Mouse (Mus musculus) ZHBTc4 (cell line): ENCODE measurements around the gene Tunar.

Experiments used
- DNase-seq: peaks from one replicate; pipeline ENCODE4 v3.0.0-alpha.2; 2011; ENCODE audit warnings: low read depth, low spot score

Gene Tunar

DNA sequence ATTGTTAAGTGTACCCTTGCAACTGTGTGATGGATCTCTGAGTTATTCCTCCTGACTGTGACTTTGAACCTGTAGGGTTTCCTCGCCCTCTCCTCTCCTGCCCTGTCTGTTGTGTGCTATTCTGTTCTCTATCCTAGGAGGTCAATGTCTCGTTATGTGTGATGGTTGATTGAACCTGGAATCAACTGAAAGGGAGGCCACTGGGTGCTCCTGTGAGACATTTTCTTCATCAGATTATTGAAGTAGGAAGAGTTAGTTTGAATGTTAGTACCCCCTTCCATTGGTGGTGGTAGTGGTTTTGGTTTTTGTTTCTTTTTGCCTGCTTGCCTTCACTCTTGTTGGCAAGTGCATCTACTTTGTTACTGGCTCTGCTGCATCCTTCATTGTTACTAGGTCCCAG is at the start of gene Tunar:
Gene Tunar (plus strand): TSS at position 301 of the 400 bp plus-strand sequence.
- DNase-seq, result no peak

DNA sequence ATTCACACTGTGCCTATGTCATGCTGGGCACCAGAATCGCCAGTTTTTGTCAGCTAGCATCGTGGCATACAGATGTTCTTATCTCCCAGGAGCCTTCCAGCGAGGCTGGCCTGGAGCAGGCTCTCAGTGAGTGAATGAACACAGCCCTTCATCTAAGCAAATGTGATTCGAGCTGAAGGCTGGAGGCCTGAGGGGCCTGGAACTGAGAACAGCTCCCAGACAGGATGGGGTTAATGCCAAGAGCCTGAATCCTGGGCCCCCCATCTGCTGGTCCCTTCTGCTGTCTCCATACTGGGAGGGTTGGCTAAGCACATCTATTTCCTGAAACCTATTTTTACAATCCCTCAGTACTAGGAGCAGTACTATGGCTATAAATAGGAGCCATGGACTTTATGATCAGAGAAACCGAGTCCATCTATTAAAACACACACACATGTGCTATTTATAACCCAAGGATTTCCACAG is 21.1 kb upstream of the Tunar start:
- no peak for DNase-seq

DNA sequence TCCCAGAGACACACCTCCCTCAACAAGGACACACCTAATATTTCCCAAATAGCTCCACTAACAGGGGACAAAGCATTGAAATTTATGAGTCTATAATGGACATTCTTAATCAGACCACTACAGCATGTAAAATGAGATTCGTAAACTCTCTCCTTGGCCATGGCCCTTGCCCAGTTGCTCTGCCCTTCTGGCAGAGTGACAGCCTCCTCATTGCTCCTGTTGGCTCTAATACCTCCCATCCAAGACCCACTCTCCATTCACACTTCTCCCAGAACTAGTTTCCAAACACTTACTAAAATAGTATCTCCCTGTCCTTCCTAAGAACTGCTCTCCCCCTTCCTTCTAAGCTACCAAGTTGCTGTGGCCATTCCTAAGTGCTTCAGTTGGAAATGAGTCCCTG is 19.3 kb upstream of the Tunar start:
- no peak for DNase-seq

DNA sequence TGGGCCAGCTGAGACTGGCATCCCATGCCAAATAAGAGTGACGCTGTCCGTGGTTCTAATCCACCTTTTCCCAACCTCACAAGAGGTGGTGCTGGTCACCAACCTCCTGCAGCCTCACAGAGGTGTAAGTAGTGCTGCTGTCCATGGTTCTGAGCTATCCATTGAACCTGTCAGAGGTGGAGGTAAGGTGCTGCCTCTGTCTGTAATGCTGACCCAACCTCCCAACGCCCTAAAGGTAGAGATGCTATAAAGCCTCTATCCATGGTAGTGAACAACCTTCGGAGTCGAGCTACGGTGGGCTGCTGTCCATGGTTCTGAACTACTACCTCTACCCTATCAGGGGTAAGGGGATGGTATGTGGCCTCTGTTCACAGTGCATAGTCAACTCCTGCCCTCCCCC is 11.5 kb upstream of the Tunar start:
- DNase-seq, result peak; percentile 82

DNA sequence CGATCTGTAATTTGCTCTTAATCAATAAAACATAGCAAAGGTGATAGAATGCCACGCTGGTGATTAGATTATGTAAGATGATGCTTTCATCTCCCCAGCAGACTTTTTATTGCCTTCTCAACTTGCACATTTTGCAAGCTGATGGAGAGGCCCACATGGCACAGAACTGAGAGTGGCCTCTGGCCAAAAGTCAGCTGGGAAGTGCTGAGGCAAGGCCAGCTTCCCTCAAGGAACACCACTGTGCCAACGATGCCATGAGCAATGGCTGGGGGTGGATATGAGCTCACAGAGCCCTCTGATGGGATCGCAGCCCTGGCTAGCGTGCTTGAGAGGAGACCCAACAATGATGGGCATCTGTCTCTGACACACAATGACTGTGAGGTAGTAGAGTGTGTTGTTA is 6.6 kb upstream of the Tunar start:
- DNase-seq, result no peak

DNA sequence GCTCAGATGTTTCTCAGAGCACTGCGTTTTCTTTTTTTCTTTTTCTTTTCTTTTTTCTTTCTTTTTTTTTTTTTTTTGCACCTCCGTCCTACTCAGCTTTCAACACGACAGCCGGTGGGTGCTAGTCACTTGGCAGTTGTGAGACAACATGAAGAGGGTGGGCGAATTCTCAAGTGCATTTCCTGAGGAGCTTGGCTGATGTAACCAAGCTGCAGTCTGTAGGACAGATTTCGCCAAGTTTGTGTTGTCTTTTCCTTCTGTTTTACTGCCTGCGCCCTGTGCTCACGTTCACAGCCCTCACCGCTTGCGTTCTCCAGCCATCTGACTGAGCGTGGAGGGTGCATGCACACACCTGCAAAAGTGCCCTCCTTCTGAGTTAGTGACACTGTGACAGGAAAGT is 5.3 kb upstream of the Tunar start:
- DNase-seq, result no peak

DNA sequence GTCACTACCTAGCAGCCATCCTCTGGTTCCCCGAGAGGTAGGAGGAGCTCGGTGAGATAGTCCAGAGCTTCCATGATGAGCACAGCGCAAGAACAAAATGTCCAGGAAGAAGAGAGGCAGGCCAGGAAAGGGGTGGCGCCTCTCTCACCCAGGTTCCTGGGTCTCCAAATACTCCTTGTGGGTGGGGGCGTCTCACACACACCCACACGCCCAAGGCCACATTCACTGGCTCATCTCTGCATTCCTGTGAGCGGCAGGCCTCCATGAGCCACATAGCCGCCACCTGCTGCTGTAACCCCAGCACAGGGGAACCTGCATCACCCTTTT is 2.4 kb downstream of the Tunar start:
- DNase-seq, result peak; percentile 73

DNA sequence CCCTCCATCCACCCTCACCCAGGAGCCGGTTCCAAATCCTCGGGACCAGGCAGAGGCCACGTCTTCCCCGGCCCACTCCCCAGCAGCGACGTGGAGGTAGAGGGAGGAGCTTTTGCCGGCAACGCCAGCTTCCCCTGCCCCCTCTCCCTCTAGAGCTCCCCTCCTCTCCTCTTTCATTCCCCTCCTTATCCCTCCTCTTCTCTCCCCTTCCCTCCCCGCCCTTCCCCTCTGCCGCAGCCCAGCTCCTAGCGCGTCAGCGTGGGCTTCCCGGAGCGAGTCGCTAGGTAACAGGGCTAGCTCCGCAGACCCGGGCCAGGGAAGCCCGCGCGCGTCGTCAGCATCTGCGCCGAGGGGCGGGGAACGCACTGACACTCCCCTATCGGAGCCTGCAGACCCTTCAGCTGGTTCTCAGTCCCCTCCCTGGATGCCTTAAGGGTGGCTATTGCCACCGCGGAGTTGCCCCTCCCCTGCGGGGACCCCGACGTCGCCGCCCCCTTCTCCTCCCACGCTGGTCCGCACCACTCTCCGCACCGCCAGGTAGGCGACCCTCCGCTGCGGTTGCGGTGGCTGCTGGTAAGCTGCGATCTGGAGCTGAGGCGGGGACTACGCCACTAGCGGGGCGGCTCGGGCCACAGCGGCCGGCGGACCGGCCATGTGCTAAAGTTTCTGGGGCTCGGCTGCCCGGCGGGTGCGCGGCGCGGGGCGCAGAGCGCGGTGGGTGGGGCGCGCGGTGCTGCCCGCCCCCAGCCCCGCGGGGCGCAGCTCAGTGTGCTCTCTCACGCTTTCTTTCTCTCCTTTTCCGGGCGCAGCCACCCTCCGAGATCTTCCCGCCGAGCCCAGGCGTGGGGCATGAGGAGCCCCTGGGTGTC is 3.0 kb downstream of the Tunar start:
- peak; percentile 89 for DNase-seq

DNA sequence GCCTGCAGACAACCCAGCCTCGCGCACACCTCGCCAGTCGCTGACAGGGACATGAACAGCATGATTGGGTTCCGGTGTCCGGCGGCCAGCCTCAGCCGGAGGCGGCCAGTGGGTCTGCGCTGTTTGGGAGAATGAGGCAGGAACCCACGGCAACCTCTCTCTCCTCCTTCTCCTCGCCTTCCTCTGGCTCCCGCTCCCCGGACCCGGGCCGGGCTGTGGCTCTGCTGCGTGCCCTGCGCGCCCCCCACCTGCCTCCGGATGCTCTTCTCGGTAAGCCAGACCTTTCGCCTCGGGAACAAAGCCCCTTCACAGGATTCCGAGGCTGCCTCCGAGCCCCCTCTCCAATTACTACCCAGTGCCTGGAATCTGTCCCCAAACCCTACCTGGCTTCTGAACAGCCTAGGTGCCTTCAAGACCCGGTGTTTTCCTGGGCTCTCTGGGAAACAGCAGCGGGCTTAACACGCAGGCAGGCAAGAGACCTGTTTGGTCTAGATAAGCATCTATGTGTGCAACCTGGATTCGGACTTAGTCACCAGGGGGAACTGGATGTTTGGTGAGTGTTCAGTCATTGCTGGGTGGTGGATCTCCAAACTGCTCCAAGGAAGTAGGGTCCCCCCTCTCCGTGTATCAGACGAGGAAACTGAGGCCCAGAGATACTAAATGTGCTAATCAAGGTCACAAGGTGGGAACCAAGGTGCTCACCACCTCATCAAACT is 3.8 kb downstream of the Tunar start:
- DNase-seq, result peak; percentile 48

DNA sequence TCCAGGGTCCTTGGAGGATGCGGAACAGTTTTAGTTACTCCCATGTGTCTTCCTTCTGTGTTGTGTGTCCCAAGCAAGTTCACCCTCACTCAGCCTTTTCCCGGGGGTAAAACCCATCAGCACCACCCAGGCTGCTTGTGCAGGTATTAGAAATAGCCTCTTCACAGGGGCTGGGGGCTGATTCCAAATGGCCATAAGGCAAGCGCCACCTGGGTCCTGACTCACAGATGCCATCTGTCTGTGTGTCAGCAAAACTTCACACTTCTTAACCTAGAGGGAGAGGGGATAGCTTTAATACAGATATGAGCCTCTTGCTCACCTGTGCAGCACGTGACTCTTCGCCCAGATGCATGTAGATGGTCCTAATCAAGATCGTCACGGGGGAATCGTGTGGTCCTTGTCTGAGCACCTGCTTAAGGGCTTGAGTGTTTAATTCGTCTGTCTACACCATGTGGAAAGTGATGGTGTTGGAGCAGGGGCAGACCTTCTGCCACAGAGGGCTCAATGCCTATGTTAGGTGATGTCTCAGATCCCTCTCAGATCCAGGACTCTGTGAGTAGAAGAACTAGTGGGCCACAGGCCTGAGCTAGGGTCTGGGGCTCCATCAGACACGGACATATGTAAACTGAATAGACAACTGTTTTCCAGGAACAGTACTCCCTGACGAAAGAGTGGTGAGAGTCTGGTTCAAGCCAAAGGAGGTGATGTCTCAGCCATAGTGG is 4.7 kb downstream of the Tunar start:
- no peak for DNase-seq

DNA sequence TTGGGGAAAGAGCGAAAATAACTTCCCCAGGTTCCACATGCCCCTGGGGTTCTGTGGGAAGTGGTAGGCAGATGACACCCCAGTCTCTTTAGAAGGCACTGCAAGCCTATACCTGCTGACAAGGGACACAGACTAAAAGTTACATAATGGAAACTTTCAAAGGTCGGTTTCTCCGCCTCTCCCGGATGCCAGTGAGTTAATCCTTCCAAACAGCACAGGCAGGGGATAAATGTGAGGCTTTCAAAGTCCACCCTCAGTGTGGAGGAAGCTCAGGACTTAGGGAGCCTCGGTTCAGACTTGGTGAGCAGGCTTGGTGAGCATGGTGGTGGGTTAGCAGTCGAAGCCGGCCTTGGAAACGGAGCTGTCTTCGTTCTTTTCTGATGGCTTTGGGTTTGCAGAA is 7.9 kb downstream of the Tunar start:
- no peak for DNase-seq

DNA sequence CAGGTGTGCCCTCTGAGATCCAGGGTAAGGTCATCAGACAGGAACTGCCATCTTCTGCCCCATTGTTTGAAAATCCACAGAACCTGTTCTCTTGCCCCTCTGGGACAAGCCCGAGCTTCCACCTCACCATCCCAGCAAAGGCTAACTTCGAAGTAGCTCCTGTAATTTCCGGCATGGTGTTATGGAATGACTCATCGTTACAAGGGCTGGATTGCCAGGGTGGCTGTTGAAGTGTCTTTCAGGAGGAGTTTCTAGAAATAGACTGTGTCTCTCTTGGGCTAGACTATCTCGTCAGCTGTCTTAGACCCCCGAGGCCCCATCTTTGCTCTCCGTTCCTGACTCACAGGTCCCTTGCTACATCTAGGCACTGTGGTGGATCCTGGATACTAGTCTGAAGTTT is 10.8 kb downstream of the Tunar start:
- no peak for DNase-seq

DNA sequence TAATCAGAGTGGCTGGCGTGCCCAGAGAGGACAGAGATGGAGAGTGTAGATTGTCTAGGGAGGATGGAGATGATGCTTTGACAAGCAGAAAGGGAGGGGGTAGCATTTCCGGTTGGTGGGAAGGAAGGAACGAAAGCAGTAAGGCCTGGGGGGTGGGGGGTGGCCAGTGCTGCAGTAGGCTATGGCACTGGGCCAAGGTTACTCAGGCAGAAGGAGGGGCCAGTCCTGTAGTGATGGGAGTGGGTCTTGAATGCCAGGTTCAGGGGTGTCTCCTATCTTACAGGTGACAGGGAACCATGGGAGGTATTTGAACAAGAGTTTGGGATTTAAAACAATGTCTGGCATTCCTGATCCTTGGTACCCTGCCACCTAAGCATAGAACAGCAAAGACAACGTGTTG is 13.2 kb downstream of the Tunar start:
- DNase-seq, result no peak

DNA sequence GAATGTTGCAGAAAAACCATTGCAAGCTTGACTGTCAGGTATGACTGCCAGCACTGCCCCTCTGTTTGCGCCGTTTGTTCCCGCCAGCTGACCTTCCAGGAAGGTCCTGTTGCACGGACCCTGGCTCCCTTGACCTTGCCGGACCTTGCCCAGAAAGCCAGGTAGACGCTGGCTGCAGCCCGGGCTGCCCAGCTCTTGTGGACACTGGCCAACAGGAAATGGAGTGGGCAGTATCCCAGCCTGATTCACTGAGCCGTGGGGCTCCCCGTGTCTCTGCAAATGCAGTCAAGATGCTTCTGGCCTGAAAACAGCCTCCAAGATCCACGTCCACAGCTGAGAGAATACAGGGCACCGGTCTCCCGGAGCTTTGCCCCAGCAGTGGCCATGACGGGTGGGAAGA is 13.6 kb downstream of the Tunar start:
- DNase-seq, result no peak

DNA sequence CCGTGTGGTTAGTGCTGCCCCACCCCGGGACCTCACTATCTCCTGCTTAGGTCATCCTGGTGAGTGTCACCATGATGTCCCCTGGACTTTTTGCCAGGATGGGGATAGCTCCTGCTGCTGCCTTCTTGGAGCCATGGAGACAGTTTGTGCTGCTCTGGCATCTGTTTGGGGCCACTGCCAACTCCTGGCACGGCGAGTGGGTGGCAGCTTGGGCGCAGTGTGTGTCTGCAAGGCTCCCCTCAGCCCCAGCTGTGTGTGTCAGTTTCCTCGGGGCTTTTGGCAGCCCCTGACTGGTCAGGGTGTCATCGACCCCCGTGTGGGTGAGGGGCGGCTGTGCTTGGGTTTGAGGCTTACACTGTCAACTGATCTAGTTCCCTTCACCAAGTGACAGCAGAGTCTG is 20.6 kb downstream of the Tunar start:
- no peak for DNase-seq

DNA sequence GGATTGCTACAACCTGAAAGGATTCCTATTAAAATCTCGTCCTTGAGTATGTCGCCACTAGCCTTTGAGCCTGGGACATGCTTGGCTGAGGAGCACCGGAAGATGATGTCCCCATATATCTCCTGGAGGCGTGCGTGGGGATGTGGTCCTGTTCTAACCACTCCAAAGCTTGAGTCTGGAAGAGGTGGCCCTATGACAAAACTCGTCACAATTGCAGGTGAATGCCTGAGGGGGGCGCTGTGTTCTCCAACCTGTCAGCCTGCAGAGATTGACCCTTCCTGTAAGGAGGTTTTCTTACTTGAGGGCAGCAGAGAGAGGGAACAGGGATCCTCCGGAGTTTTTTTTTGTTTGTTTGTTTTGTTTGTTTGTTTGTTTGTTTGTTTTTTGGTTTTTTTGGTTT is 21.1 kb downstream of the Tunar start:
- DNase-seq, result peak; percentile 18

DNA sequence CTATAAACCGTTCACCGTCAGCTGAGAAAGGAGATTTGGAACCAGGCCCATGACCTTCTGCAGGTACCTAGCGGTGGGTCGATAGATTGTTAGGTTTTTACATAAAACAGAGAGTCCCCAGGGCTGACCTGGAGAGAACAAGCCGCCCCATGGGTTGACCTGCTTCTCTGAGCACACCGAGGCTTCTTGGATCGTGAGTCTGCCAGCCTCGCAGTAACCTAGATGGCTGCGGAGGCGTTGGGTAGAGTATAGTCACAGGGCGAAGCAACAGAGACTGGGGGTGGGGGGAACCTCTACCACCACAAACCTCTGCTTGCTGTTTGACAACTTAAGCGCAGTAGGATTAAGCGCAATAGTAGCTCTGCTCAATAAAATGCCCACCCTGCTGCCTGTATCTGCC is 23.1 kb downstream of the Tunar start:
- no peak for DNase-seq

DNA sequence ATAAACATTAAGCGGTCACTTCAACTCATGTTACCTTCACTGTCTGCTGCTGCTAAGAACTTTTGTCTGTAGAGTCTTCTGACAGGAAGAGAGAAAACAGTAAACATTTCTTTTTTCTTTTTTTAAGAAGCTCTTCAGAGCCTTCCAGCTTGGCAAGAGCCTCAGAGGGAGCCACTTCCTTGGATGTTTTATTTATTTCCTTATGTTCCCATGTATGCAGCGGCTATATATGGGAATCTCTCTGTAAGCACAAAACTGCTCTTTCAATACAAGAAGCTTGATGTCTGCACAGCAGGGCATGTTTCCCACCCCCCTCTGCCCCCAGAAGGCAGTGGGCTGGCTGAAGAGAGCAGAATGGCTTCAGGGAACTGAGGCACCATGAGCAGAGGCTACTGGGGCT is 30.0 kb downstream of the Tunar start:
- DNase-seq, result no peak

DNA sequence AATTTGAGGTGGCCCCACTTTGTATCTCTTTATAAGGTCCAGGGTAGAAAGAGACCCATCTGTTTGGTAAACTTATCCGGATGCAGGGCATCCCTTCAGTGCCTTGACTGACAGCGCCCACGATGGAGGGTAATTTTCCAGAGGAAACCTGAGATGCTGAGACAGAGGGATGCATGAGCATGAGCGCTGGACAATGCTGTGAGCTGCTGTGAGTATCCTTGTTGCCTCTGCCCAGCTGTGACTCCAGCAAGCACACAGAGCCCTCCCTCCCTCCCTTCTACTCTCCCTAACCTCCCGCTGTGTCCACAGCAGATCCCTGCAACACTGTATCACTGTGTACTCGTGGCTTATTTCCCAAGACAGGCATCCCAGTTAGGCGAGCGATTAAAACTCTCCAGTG is 40.9 kb downstream of the Tunar start:
- no peak for DNase-seq

DNA sequence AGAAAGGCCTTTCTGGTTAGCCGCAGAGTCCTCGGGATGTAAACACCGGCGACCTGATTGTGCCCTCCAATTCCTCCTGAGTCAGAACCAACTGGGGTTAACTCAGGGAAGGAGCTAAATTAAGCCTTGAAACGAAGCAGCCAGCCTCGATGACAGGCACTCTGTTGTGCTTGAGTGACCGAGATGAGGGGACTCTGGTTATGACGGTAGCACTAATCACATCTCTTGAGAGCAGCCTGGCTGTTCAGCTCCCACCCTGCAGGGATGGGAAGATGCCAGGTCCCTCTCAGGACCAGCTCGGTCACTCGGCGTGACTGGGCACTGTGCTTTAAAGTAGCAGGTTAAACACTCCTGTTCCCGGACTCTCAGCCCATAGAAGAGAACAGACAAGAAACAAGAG is 43.3 kb downstream of the Tunar start:
- DNase-seq, result no peak

DNA sequence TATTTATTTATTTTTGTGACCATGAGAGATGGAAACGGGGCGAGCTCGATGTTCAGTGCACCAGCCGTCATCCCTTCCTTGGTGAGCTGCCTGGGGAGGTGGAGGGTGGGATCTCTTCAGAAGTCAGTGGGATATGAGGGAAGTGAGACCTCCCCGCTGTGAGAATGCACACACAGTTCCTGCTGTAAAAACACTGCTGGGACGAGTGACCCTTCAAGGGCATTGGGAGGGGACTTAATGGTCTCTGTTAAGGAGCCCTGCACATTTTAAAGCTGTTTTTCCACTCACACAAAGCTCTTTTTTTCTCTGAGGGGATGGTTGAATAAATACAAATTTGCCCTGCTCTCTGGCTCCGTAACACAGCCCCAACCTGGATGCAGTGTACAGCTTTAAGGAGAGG is 49.1 kb downstream of the Tunar start:
- peak; percentile 64 for DNase-seq

DNA sequence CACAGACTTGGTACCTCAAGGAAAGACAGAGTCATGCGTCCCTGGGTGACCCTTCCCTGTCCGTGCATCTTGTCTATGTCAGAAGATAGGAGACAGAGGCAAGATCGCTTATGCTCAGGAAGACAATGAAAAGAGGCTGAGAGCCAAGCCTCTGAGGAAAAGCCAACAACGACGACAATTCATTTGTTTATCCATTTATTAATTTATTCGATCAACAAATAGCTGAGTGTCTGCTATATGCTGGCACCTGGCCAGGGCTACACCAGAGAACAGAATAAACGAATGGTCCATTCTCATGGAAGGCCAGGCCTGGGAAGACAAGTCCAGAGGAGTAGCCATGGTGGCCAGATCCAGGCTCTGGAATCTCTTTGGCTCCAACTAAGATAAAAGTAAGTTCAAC is 61.0 kb downstream of the Tunar start:
- no peak for DNase-seq

DNA sequence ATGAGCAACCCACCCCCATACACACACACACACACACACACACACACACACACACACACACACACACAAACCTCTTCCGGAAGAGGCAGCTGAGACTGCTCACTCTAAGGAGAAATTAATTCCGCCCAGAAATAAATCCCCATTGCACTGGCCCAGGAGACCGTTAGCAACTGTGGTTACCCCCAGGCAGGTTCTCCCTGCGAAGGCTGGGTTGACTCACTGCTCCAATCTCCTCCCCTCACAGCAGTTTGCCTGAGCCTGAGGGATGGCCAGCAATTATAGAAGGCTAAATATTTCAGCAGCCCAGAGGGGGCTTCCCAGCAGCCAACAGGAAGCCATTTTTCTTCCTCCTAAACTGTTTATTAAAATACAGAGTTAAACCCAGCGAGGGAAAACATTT is 64.5 kb downstream of the Tunar start:
- no peak for DNase-seq
